Mouse (Mus musculus) bone marrow, adult 2 months (tissue): ENCODE measurements at regions not wholly inside any gene's neighbourhood (a gene's known extent, or its start where the extent isn't known, plus 50 kb on each side); places are given as distances from the start of the nearest gene placed in this dataset.

Experiments used
- H3K27ac ChIP-seq: fragments of 200-500 bp; 2 replicates; pipeline ENCODE4 v1.5.1; 2012; ENCODE audit warnings: low read depth, mild to moderate bottlenecking, control low read depth, inconsistent platforms, low read length; ENCODE audit not compliant: control insufficient read depth, poor library complexity, insufficient read depth
- H3K4me1 ChIP-seq: fragments of 200-500 bp; 2 replicates; pipeline ENCODE4 v1.6.1; 2011; ENCODE audit warnings: low read length; ENCODE audit not compliant: control insufficient read depth, insufficient read depth
- H3K4me3 ChIP-seq: fragments of 200-500 bp; replicated peaks from 2 replicates; pipeline ENCODE3; 2011; ENCODE audit warnings: mild to moderate bottlenecking, low read depth, low read length, control low read depth; ENCODE audit not compliant: control insufficient read depth
- CTCF ChIP-seq: fragments of 200-500 bp; IDR thresholded peaks from 2 replicates; pipeline ENCODE4 v1.5.1; 2011; ENCODE audit warnings: low read length, control low read depth; ENCODE audit not compliant: control insufficient read depth, insufficient read depth
- POLR2A ChIP-seq: fragments of 200-500 bp; IDR thresholded peaks from 2 replicates; pipeline ENCODE4 v1.6.1; 2011; ENCODE audit warnings: low read depth, mild to moderate bottlenecking, control low read depth, low read length, borderline replicate concordance; ENCODE audit not compliant: control insufficient read depth
- WGBS: fragments of 180-500 bp; shearing (Covaris S2); methylation state at CpG from one replicate; pipeline ENCODE4 v1.1.7; 2018; 5-methylcytosine and 5-hydroxymethylcytosine counted together

- TF ChIP-seq CTCF (no peak), POLR2A (no peak)
- 79% methylated on average over 6 of the region's 6 CpGs for WGBS
- Histone ChIP-seq H3K27ac (no peak overlapping the region), H3K4me3 (no peak overlapping the region), H3K4me1 (no peaks in the 10 kb centered on the region)
Measured at GRCm38 (mm10) chr9:115402661-115403060, 92.4 kb upstream of the Stt3b start.

GRCm38 (mm10) chr9:115403354-115403968, 93.2 kb upstream of the Stt3b start:
- H3K27ac ChIP-seq: no peak overlapping the region
- 81% methylated on average over 7 of the region's 7 CpGs for WGBS

GRCm38 (mm10) chr9:115407901-115408470, 97.8 kb upstream of the Stt3b start:
- WGBS: 66% methylated on average over 21 of the region's 21 CpGs

More at GRCm38 (mm10) chr9:115403354-115403968, 93.2 kb upstream of the Stt3b start:
- Histone ChIP-seq H3K4me3 (no peak overlapping the region), H3K4me1 (no peaks in the 10 kb centered on the region)
- TF ChIP-seq POLR2A (no peak), CTCF (no peak)

GRCm38 (mm10) chr9:115408886-115409285, 98.7 kb upstream of the Stt3b start:
- H3K4me3 ChIP-seq: no peak overlapping the region
- H3K4me1 ChIP-seq: no peaks in the 10 kb centered on the region; the same call in 1 of the 2 replicates
- 81% methylated on average over 6 of the region's 6 CpGs for WGBS
- H3K27ac ChIP-seq: no peak overlapping the region
- no peak for TF ChIP-seq CTCF
- no peak for TF ChIP-seq POLR2A

More at GRCm38 (mm10) chr9:115407901-115408470, 97.8 kb upstream of the Stt3b start:
- no peak overlapping the region for H3K4me3 ChIP-seq
- no peak for TF ChIP-seq CTCF
- no peak for TF ChIP-seq POLR2A
- H3K4me1 ChIP-seq: no peaks in the 10 kb centered on the region; the same call in 1 of the 2 replicates
- H3K27ac ChIP-seq: no peak overlapping the region

GRCm38 (mm10) chr9:115414190-115414589, 104.0 kb upstream of the Stt3b start:
- Histone ChIP-seq H3K4me3 (no peak overlapping the region), H3K27ac (no peak overlapping the region), H3K4me1 (no peaks in the 10 kb centered on the region; the same call in 1 of the 2 replicates)
- TF ChIP-seq POLR2A: no peak
- TF ChIP-seq CTCF: no peak
- WGBS: 34% methylated on average over 4 of the region's 4 CpGs

- H3K4me3 ChIP-seq: no peak overlapping the region
- 84% methylated on average over 7 of the region's 7 CpGs for WGBS
- TF ChIP-seq POLR2A: no peak
- no peak for TF ChIP-seq CTCF
- no peaks in the 10 kb centered on the region for H3K4me1 ChIP-seq
- H3K27ac ChIP-seq: no peak overlapping the region
Measured at GRCm38 (mm10) chr9:115422786-115423185, 112.6 kb upstream of the Stt3b start.

- Histone ChIP-seq H3K4me1 (no peaks in the 10 kb centered on the region), H3K27ac (no peak overlapping the region), H3K4me3 (no peak overlapping the region)
- WGBS: 80% methylated on average over 8 of the region's 8 CpGs
- TF ChIP-seq CTCF (no peak), POLR2A (no peak)
Measured at GRCm38 (mm10) chr9:115426682-115427081, 116.5 kb upstream of the Stt3b start.

- H3K4me1 ChIP-seq: no peaks in the 10 kb centered on the region
- TF ChIP-seq CTCF (no peak), POLR2A (no peak)
- no peak overlapping the region for H3K27ac ChIP-seq
- no peak overlapping the region for H3K4me3 ChIP-seq
- WGBS: 68% methylated on average over 4 of the region's 4 CpGs
Measured at GRCm38 (mm10) chr9:115430271-115430670, 120.0 kb upstream of the Stt3b start.

- Histone ChIP-seq H3K27ac (no peak overlapping the region), H3K4me3 (no peak overlapping the region), H3K4me1 (no peaks in the 10 kb centered on the region)
- 2% methylated on average over 5 of the region's 5 CpGs for WGBS
- TF ChIP-seq CTCF: no peak
- TF ChIP-seq POLR2A: no peak
Measured at GRCm38 (mm10) chr9:115434696-115435095, 124.5 kb upstream of the Stt3b start.
